Mouse (Mus musculus): ENCODE measurements around the gene Serpinb13.
"Not testable (repeated sequence)": the region's sequence is repeated elsewhere in the genome, so short reads cannot be mapped to it uniquely, and the experiment has no call there.

Gene Serpinb13

GRCm38 (mm10) chr1:106980684-106981083, at the start of gene Serpinb13:
TSS of gene Serpinb13 (plus strand) at chr1:106980984.
- in situ Hi-C loops (cut with MboI; ENCODE audit: low sequenced_read_pairs) = no loop called here

GRCm38 (mm10) chr1:106931954-106932353, 48.8 kb upstream of the Serpinb13 start:
- in situ Hi-C loops (cut with MboI; ENCODE audit: low sequenced_read_pairs) = no loop called here

DNA sequence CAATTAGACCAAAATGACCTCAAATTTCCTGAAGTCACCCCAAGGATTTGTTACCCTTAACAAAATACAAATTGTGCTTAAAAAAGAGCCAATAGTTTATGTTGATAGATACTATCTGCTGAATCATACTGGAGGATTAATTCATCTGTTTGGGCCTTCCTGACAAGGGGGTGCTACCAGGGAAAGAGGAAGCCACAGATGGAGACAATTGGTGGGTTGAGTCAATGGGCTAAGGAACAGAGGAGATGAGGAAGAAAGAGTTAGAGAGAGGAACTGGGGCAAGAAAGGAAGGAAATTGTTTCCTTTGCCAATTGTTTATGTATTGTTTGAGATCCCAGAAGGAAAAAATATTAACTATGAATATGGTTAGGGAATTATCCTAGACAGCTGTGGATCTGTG, 47.1 kb upstream of the Serpinb13 start:
- in situ Hi-C loops (cut with MboI; ENCODE audit: low sequenced_read_pairs) = no loop called here

GRCm38 (mm10) chr1:106934265-106934664, 46.5 kb upstream of the Serpinb13 start, which contains the start of gene Serpinb12:
TSS of gene Serpinb12 (plus strand) at chr1:106934449.
- in situ Hi-C loops (cut with MboI; ENCODE audit: low sequenced_read_pairs) = no loop called here

GRCm38 (mm10) chr1:106947217-106947616, 33.6 kb upstream of the Serpinb13 start:
- in situ Hi-C loops (cut with MboI; ENCODE audit: low sequenced_read_pairs) = no loop called here

DNA sequence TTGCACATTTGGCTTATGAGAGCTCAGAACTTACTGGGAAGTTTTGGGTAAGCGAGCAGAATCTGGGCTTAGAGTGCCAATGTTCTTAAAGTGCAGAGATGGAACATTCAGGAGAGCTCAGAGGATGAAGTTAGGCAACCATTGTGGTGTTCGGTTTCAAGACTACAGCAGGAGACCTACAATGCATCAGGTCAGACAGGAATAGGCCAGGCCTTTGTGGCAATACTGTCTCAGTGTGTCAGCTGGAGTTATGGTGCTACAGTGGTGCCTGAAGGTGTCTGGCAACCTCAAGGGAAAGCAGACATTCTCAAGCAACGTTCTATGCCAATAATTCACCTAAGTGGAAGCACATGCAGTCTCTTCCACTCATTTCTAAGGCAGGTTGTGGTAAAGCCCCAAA, 20.8 kb upstream of the Serpinb13 start:
- in situ Hi-C loops (cut with MboI; ENCODE audit: low sequenced_read_pairs) = no loop called here

DNA sequence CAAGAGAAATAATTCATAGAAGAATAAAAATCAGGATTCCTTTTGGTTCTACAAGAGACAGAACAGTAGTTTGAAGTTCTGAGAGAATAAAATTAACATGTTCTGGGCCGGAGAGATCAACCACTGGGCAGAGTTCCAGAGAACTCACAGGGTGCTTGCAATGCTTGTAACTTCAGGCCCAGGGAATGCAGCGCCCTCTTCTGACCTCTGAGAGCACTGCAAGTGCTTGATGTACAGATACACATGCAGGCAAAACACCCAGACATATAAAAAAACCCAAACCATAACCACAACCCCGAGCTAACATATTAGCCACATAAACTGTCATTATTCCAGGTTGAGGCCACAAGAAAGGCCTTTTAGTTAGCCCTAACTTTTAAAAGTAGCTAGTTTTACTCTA, 19.8 kb upstream of the Serpinb13 start:
- in situ Hi-C loops (cut with MboI; ENCODE audit: low sequenced_read_pairs) = no loop called here

GRCm38 (mm10) chr1:106983092-106983491, 2.3 kb downstream of the Serpinb13 start:
- in situ Hi-C loops (cut with MboI; ENCODE audit: low sequenced_read_pairs) = no loop called here

DNA sequence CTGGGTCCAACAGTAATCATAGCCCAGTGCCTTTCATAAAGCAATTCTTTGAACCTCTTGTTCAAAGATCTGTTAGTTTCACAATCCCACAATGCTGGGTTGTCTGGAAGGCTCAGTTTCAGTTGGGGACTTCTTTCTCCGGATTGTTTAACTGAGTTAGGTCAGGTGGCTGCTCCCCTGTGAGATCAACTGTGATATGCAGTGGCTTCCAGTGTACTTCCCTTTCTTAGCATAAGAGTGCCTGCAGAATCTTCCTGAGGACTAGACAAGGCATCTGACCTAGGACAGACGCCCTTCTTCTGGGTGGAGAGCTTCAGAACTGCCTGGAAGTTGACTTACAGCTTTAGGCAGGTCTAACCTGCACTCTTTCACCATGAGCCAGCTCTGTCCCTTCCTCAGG, 3.1 kb downstream of the Serpinb13 start:
- in situ Hi-C loops (cut with MboI; ENCODE audit: low sequenced_read_pairs) = no loop called here

GRCm38 (mm10) chr1:107000424-107000823, 19.6 kb downstream of the Serpinb13 start:
- in situ Hi-C loops (cut with MboI; ENCODE audit: low sequenced_read_pairs) = no loop called here

DNA sequence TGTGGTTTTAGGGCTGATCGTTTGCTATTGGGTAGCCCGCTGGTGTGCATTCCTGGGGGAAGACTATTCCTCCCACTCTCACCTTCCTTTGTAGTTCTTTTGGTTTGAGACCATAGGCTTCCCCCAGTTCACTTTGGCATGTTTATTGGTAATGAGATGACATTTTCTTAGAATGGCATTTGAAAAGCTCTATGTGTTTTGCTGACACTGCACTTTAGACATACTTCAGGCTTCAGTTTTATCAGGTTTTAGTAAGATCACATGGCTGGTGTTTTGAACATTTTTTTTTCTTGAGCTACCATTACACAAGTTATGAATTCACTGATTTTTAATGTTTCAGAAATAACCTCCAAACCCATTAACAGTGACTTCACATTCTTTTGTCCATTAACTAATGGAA, 21.0 kb downstream of the Serpinb13 start:
- in situ Hi-C loops (cut with MboI; ENCODE audit: low sequenced_read_pairs) = no loop called here

DNA sequence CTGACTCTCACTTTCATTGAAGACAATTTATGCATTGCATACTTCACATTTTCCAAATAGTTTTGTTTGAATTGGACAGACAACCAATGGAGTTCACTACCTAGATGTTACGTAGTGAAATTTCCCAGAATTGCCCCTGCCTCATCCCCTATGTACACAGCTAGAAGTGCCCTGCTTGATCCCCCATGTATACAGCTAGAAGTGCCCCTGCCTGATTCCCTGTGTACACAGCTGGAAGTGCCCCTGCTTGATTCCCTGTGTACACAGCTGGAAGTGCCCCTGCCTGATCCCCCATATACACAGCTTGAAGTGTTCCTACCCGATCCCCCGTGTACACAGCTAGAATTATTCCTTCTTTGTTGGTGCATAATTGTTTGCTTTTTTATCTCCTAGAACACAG, 25.5 kb downstream of the Serpinb13 start:
- in situ Hi-C loops (cut with MboI; ENCODE audit: low sequenced_read_pairs) = no loop called here

DNA sequence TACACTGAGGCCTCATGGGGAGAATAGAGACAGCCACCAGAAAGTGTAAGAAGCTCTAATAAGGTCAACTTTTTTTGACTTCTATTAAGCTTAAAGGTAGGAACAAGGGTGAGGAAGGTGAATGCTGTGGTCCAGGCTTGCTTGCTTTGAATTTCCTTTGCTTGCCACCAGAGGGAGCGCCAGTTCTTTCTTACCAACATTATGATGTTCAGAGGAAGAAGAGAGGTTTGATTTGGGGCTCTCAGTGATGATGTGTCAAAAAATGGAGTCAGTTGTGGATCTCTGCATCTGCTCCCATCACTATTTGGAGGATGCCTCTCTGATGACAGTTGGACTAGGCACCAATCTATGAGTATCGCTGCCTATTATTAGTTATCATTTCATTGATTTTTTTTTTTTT, 33.7 kb downstream of the Serpinb13 start:
- in situ Hi-C loops (cut with MboI; ENCODE audit: low sequenced_read_pairs) = no loop called here

DNA sequence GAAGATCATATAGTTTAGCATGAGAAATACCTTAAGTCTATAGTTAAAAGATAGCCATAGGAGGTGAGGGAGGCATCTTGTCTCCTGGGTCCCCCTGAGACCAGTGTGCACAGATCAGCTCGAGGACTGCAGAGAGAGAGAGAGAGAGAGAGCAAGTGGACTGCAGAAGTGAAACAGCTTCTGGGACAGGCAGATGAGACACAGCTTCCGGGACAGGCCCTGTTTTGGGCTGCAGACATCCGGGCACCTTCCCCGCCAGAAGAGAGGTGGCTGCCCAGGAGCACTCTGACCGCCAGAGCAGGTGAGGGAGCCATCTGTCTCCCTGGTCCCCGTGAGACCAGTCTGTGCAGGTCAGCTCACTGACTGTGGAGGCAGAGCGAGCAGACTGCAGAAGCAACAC, 34.4 kb downstream of the Serpinb13 start:
- in situ Hi-C loops (cut with MboI; ENCODE audit: low sequenced_read_pairs) = no loop called here

DNA sequence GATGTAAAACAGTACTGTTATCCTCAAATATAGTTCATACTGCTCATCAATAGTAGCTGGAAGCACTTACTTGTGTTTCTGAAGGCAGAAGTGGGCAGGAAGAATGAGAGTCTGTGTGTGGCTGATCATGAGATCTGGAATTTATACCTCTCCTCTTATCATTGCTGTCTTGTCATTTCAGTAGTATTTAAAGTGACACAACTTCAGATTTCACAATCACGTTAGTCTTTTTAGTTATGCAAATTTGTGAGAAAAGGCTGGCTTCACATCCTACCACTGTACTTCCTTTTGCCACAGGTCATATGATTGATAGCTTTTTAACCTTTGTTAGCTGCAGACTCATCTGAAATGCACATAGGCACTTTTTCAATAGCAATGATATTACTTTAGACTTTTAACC, 45.1 kb downstream of the Serpinb13 start:
- in situ Hi-C loops (cut with MboI; ENCODE audit: low sequenced_read_pairs) = no loop called here

- in situ Hi-C loops (cut with MboI; ENCODE audit: low sequenced_read_pairs) = not testable (repeated sequence)
Observed at GRCm38 (mm10) chr1:107034236-107034635, 53.5 kb downstream of the Serpinb13 start.
